Mouse (Mus musculus) heart, embryonic 14.5 days (tissue): ENCODE results near the gene Prkci. TPM values are rescaled to one million over a fixed set of nuclear protein-coding genes. Genes with fewer than 3 reads are reported as not detected.

Experiments
- ATAC-seq: fragments of 200-750 bp; cut with Nextera tagmentation; 2 replicates; pipeline ENCODE4 v1.8.0; 2017; ENCODE audit warnings: low read depth, moderate TSS enrichment; ENCODE audit not compliant: insufficient number of reproducible peaks, insufficient read depth, low FRiP score
- H3K27ac ChIP-seq, 2 experiments: fragments of 200-500 bp in 1 of 2; fragments of 300-500 bp in 1 of 2; sonication (generic) in 1 of 2; replicated peaks in 1 of 2; 2 replicates each; pipeline ENCODE4 v1.5.1; 2012 to 2014; ENCODE audit warnings: low read depth in 2 of 2, low read length in 2 of 2, control low read depth in 1 of 2, mild to moderate bottlenecking in 1 of 2, mixed read lengths in 1 of 2; ENCODE audit not compliant: control insufficient read depth in 1 of 2, insufficient read depth in 1 of 2
- H3K27me3 ChIP-seq: fragments of 300-500 bp; sonication (generic); 2 replicates; pipeline ENCODE4 v1.6.1; 2014; ENCODE audit warnings: mild to moderate bottlenecking, low read length, control low read depth; ENCODE audit not compliant: control insufficient read depth, insufficient read depth
- H3K36me3 ChIP-seq: fragments of 300-500 bp; sonication (generic); 2 replicates; pipeline ENCODE4 v1.6.1; 2014; ENCODE audit warnings: mild to moderate bottlenecking, control low read depth, low read length, mixed read lengths; ENCODE audit not compliant: control insufficient read depth, insufficient read depth
- H3K4me1 ChIP-seq, 2 experiments: fragments of 200-500 bp in 1 of 2; fragments of 300-500 bp in 1 of 2; sonication (generic) in 1 of 2; 2 replicates each; pipeline ENCODE4 v1.6.1; 2012 to 2014; ENCODE audit warnings: low read length in 2 of 2, control low read depth in 1 of 2, mixed read lengths in 1 of 2; ENCODE audit not compliant: control insufficient read depth in 2 of 2, insufficient read depth in 2 of 2
- H3K4me2 ChIP-seq: fragments of 300-500 bp; sonication (generic); 2 replicates; pipeline ENCODE4 v1.6.1; 2014; ENCODE audit warnings: mild to moderate bottlenecking, low read length
- H3K4me3 ChIP-seq, 2 experiments: fragments of 200-500 bp in 1 of 2; fragments of 300-500 bp in 1 of 2; sonication (generic) in 1 of 2; 2 replicates each; pipeline ENCODE4 v1.5.1; 2012 to 2014; ENCODE audit warnings: low read length in 2 of 2, mild to moderate bottlenecking in 2 of 2, control low read depth in 1 of 2, low read depth in 1 of 2, moderate library complexity in 1 of 2; ENCODE audit not compliant: control insufficient read depth in 1 of 2, insufficient read depth in 1 of 2
- H3K9ac ChIP-seq: fragments of 300-500 bp; sonication (generic); 2 replicates; pipeline ENCODE4 v1.6.1; 2014; ENCODE audit warnings: mild to moderate bottlenecking, low read length
- H3K9me3 ChIP-seq: fragments of 300-500 bp; sonication (generic); 2 replicates; pipeline ENCODE4 v1.6.1; 2016; ENCODE audit warnings: low read length, control low read depth; ENCODE audit not compliant: control insufficient read depth
- WGBS: fragments of 180-500 bp; shearing (Covaris S2); extraction: QIAGEN DNeasy Blood & Tissue Kit; methylation state at CpG from one replicate; pipeline ENCODE4 v1.1.7; 2014; 5-methylcytosine and 5-hydroxymethylcytosine counted together
- polyA plus RNA-seq: library from polyadenylated mRNA; unstranded; fragments of >200 nt; fragmentation: Nextera tagmentation; extraction: Ambion mirVana; gene quantifications from 2 replicates; pipeline ENCODE4 v1.2.1, GENCODE M21; 2014

The Prkci gene
- polyA plus RNA-seq, 1 experiment from 2014 or later = 21.1 TPM

DNA sequence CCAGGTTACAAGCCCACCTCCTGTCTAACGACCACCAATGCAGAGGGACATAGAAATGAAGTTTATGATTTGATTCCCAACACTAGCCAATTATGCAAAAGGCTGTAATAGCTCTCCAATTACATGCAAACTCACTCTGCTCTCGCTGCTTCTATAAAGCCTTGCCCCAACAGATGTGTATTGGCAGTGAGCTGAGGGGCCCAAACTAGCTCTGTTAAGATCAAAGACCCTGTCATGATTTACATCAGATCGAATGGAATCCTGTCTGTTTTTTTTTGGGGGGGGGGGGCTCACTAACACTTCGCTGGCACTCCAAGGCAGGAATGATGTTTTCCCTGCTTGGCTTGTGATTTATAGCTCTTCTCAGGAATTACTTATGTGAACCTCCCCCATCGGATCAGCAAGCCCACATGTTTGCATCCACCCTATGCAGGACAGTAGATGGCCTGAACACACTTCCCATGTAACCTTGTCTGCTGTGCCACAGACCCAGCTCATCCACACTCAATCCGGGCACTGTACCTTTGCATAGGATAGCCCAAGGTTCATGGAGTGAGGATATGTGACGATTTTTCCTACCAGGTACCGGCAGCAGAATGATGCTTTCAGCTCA is 12.5 kb upstream of the Prkci start:
- no peak for ATAC-seq
- 68% methylated on average over 8 of the region's 8 CpGs for whole genome bisulfite sequencing
- H3K9ac ChIP-seq = no peak overlapping the region

DNA sequence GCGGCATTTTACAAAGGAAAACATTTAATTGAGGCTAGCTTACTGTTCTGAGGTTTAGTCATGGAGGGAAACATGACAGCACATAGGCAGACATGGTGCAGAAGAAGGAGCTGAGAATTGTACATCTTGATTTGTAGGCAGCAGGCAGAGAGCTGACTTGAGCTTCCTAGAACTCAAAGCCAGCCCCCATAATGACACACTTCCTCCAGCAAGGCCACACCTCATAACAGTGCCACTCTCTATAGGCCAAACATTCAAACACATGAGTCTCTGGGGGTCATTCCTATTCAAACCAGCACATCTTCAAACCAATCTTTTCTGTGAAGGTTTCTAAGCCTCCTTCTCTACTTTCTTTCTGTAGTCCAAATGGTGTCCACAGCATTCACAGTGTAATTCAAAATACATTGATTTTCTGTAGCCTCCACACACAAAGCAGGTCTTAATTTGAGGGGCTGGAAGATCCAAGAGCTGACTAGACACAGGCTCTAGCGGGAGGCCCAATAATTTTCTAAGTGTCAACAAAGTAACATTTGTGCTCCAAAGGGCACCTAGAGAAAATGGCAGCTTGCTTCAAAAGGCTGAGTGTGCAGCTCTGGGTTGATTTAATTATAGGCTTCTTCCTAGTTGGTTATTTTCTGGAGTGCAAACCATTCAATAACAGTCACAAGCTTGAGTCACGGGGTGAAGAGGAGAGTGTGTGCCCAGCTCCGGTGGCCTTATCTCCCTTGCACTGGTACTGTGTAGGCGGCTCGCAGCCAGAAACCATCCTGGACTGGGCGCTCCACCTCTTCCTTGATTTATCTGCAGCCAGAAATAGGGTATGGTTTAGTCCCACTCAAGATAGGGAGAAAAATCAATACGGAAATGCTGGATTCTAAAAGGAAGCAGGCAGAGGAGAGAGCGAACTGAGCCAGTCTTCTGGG is 7.9 kb upstream of the Prkci start:
- 34% methylated on average over 9 of the region's 9 CpGs for WGBS
- no peak overlapping the region for H3K4me3 ChIP-seq
- H3K4me2 ChIP-seq = peak overlapping the region; percentile 50

More for the DNA sequence above, 12.5 kb upstream of the Prkci start:
- no peaks in the 10 kb centered on the region for H3K27me3 ChIP-seq
- H3K9me3 ChIP-seq = no peaks in the 10 kb centered on the region
- H3K27ac ChIP-seq = no peak overlapping the region
- H3K4me3 ChIP-seq = no peak overlapping the region
- no peaks in the 10 kb centered on the region for H3K36me3 ChIP-seq
- H3K4me2 ChIP-seq = no peak overlapping the region
- peaks cover 7 to 9% of the 10 kb centered on the region in 2 experiments for H3K4me1 ChIP-seq

DNA sequence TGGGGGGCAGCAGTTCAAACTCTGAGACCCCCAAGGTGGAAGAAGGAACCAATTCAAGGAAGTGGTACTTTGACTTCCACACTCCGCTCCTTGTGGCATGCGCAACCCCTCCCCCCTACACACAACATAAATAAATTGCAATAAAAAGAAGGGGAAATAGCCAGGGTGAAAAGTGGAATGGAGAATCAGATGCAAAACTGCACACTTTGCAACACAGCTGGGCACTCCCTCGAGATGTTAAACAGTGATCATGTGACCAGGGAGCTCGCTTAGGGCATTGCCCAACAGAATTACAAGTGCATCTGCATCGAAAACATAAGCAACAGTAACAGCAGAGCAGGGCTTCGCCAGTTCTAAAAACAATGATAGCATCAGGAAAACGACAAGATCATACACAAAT is 3.4 kb upstream of the Prkci start:
- ATAC-seq = no peak
- no peaks in the 10 kb centered on the region for H3K9me3 ChIP-seq
- H3K36me3 ChIP-seq = no peaks in the 10 kb centered on the region
- H3K4me3 ChIP-seq = no peak overlapping the region
- peaks cover 5 to 15% of the 10 kb centered on the region in 2 experiments; a peak in 3 of 4 replicates for H3K4me1 ChIP-seq
- 67% methylated on average over 7 of the region's 7 CpGs for WGBS
- no peaks in the 10 kb centered on the region for H3K27me3 ChIP-seq
- H3K4me2 ChIP-seq = no peak overlapping the region
- no peak overlapping the region for H3K27ac ChIP-seq
- H3K9ac ChIP-seq = no peak overlapping the region

More for the DNA sequence above, 7.9 kb upstream of the Prkci start:
- ATAC-seq = peak; percentile 89
- Histone ChIP-seq H3K27ac (peak overlapping the region; percentile 59 to 78), H3K27me3 (no peaks in the 10 kb centered on the region), H3K4me1 (peaks cover 5 to 9% of the 10 kb centered on the region in 2 experiments; a peak in 3 of 4 replicates), H3K9me3 (no peaks in the 10 kb centered on the region), H3K36me3 (no peaks in the 10 kb centered on the region), H3K9ac (peak overlapping the region; percentile 38; the same call in 1 of the 2 replicates)

DNA sequence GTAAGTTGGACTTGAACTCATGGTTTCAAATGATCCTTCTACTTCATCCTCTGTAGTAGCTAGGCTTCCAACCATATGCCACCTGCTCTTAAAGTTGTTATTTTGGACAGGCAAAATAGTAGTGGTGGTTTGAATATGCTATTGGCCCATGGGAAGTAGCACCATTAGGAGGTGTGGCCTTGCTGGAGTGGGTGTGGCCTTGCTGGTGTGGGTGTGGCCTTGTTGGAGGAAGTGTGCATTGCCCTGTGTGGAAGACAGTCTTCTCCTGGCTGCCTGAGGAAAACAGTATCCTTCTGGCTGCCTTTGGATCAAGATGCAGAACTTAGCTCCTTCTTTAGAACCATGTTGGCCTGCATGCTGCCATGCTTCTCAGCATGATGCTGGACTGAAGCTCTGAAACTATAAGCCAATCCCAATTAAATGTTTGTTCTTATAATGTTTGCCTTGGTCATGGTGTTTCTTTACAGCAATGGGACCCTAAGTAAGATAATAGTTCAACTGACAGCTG is 2.4 kb upstream of the Prkci start:
- no peak for ATAC-seq
- H3K4me1 ChIP-seq = peaks cover 0 to 7% of the 10 kb centered on the region in 2 experiments; a peak in 2 of 4 replicates
- no peaks in the 10 kb centered on the region for H3K27me3 ChIP-seq
- H3K9me3 ChIP-seq = no peaks in the 10 kb centered on the region
- no peak overlapping the region for H3K4me2 ChIP-seq
- no peaks in the 10 kb centered on the region for H3K36me3 ChIP-seq
- H3K4me3 ChIP-seq = no peak overlapping the region
- no peak overlapping the region for H3K9ac ChIP-seq
- H3K27ac ChIP-seq = no peak overlapping the region

DNA sequence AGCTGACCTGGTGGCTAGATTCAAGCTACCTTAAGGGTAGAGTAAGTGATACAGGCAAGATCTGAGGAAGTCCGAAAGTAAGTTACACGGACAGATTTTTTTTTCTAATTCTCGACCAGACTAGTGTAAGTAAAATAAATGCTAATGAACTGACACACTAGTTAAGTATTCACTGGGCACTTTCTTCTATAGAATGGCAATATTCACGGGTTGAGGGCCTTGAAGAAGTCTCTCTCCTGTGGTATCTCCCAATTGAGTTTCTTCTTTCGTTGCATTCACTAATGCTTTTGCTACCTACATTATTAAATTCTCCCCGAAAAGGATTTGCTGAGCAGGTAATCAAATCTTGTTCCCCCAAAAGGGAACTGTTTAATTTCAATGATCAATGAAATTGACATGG is 688 bp upstream of the Prkci start:
- no peaks in the 10 kb centered on the region for H3K36me3 ChIP-seq
- H3K9ac ChIP-seq = peak overlapping the region; percentile 92
- H3K27me3 ChIP-seq = no peaks in the 10 kb centered on the region
- peak overlapping the region; percentile 44 to 93; a peak in 3 of 4 replicates for H3K4me3 ChIP-seq
- no peaks in the 10 kb centered on the region for H3K9me3 ChIP-seq
- ATAC-seq = no peak
- H3K4me2 ChIP-seq = peak overlapping the region; percentile 87
- 17% methylated on average over 6 of the region's 6 CpGs for WGBS
- peaks cover 3 to 20% of the 10 kb centered on the region in 2 experiments; a peak in 3 of 4 replicates for H3K4me1 ChIP-seq
- H3K27ac ChIP-seq = peak overlapping the region in 1 of 2 experiments; percentile 91; a peak in 1 of 4 replicates

DNA sequence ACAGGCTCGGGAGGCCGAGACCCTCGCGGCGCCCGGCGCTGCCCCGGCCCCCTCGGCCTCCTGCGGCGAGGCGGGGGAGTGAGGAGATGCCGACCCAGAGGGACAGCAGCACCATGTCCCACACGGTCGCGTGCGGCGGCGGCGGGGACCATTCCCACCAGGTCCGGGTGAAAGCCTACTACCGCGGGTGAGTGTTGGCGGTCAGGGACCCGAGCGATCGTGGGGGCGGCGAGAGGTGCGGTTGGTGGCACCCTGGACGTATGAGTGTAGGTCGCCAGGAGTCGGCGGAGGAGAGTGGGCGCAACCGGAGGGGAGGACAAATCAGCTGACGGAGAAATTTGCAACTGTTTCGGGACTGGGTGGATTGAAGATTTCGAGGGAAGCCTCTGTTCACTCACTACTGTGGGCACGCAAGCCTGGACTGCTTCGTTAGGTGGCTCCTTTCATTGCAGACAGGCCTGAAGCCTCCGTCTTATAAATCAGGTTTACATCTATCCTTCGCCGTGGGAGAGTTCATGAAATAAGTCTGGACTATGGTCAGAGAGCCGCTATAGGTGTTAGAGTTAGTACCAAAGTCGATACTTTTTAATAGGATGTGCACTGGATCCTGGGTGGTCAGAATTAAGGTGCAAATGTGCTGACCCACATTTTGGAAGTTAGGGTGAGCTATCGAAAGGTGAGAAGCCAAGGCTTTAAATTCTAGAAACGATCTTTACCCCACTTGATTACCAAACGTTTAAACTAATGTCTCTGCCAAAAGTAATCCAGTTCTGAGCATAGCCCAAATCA is 546 bp downstream of the Prkci start:
- peak overlapping the region; percentile 71 to 91 for H3K27ac ChIP-seq
- H3K4me3 ChIP-seq = peak overlapping the region; percentile 93 to 96
- ATAC-seq = peak; percentile 5; the same call in 1 of the 2 replicates
- H3K27me3 ChIP-seq = no peaks in the 10 kb centered on the region
- H3K4me1 ChIP-seq = peaks cover 4 to 25% of the 10 kb centered on the region in 2 experiments; a peak in 3 of 4 replicates
- H3K9ac ChIP-seq = peak overlapping the region; percentile 92
- H3K36me3 ChIP-seq = no peaks in the 10 kb centered on the region
- peak overlapping the region; percentile 87 for H3K4me2 ChIP-seq
- no peaks in the 10 kb centered on the region for H3K9me3 ChIP-seq
- under 1% methylated on average over 41 of the region's 49 CpGs for WGBS

DNA sequence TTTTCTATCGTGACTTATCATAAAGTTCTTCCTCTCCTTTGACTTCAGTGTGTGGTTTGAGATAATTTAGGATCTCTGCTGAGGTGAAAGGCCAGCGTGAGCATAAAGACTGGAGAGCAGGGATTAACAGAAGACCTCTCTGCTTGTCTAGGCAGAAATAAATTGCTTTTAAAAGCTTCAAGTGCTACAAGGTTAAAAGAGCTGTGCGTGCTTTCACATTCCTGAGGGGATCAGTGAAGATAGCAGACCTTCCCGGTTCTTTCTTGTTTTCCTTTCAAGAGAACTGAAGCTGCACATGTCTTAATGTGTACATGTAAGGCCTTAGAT is 1.1 kb downstream of the Prkci start:
- Histone ChIP-seq H3K9me3 (no peaks in the 10 kb centered on the region), H3K4me1 (peaks cover 4 to 29% of the 10 kb centered on the region in 2 experiments; a peak in 3 of 4 replicates), H3K4me3 (peak overlapping the region; percentile 93 to 96; a peak in 3 of 4 replicates), H3K27me3 (no peaks in the 10 kb centered on the region), H3K27ac (peak overlapping the region in 1 of 2 experiments; percentile 91; a peak in 1 of 4 replicates), H3K9ac (peak overlapping the region; percentile 92), H3K4me2 (peak overlapping the region; percentile 87), H3K36me3 (no peaks in the 10 kb centered on the region)
- 2% methylated on average over 4 of the region's 4 CpGs for WGBS
- no peak for ATAC-seq
